Mouse (Mus musculus): ENCODE results near the gene Nudt10. TPM values are rescaled to one million over a fixed set of nuclear protein-coding genes. Genes with fewer than 3 reads are reported as not detected.
"Not testable (repeated sequence)": the region's sequence is repeated elsewhere in the genome, so short reads cannot be mapped to it uniquely, and the experiment has no call there.

Gene Nudt10
- 0.43 and 0.46 TPM in 2 replicates for polyA plus RNA-seq (2015; fragmentation: Nextera tagmentation; extraction: Ambion mirVana)

DNA sequence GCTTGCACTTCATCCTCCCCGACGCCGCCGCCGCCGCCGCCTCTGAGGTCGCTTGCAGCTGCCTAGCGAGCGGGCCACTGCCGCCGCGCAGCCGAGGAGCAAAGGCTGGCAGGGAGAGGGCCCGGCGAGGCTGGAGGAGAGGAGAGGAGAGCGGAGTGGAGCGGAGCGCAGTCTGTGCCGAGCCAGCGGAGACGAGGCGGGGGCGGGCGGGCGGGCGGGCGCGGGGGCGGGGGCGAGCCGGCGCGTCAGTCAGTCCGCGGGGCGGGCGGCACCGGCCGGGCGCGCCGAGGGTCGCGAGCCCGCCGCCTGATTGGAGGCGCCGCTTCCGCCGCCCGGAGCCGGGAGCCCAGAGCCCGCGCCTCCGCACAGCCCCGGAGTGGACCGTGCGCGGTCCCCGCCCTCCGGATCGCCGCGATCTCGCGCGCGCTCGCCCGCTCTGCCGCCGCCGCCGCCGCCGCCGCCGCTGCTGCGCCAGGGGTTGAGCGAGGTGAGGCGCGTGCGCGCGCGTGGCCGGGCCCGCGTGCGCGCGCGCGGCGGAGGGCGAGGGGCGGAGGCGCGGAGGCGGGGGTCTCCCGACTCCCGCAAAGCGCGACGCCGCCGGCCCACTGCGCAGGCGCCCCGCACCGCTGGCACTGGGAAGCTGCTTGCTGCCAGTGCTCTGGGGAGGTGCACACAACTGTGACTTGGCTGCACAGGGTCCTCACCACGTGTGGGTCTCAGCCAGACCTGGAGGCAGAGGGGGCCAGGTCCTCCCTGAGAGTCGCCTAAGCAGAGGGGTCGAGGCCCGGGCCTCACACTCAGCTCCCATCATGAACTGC lies at the start of gene Nudt10:
TSS of gene Nudt10 (minus strand) at position 193 of the 818 bp plus-strand sequence.
- not testable (repeated sequence) for DNase-seq; H3K36me3 ChIP-seq; H3K4me2 ChIP-seq; H3K4me1 ChIP-seq (replicated peaks); H3K27me3 ChIP-seq; H3K9ac ChIP-seq; H3K4me3 ChIP-seq (replicated peaks); H3K9me3 ChIP-seq (replicated peaks); H3K27ac ChIP-seq
- ATAC-seq (ENCODE audit: low read depth): peak; percentile 50
- WGBS (ENCODE audit: insufficient replicate concordance): no CpG with 5 or more reads among the region's 116 CpGs

DNA sequence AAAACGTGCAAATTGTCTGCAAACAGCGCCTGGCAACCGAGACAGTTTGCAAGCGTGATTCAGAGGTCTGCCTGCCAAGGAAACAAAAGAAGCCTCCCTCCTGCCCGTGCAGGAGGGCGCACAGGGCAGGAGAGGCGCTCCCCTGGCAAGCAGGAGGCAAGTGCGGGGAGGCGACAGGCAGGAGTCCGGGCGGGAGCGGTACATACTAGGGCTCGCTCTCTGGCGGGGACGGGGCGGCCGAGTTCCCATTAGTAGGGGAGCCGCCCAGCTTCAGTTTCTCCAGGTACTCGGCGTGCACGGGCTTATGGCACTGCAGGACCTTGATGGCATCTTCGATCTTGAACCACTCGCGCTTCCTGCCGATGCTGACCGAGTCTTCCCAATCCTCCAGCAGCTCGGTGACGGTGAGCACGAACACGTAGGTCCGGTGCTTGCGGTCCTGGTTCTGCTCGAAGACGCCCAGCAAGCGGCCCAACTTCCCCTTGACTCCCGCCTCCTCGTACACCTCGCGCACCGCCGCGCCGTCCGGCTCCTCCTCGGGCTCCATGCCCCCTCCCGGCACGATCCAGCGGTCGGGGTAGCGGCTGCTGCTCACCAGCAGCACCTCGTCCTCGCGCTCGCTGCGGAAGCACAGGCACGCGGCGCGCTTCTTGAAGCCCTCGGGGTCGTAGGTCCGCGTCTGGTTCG lies 536 bp downstream of the Nudt10 start:
- not testable (repeated sequence) for DNase-seq; H3K27ac ChIP-seq; H3K9me3 ChIP-seq (replicated peaks); H3K27me3 ChIP-seq; H3K4me3 ChIP-seq (replicated peaks); H3K9ac ChIP-seq; H3K4me1 ChIP-seq (replicated peaks); ATAC-seq (ENCODE audit: low read depth); H3K4me2 ChIP-seq; H3K36me3 ChIP-seq
- WGBS (ENCODE audit: insufficient replicate concordance): 20% methylated on average over 18 of the region's 64 CpGs

- Histone ChIP-seq H3K4me3 (replicated peaks) (no peak overlapping the region), H3K27ac (no peak overlapping the region), H3K36me3 (no peaks in the 10 kb centered on the region), H3K27me3 (no peaks in the 10 kb centered on the region), H3K4me2 (no peak overlapping the region), H3K9me3 (replicated peaks) (no peaks in the 10 kb centered on the region), H3K4me1 (replicated peaks) (no peaks in the 10 kb centered on the region), H3K9ac (no peak overlapping the region)
- no peak for ATAC-seq (ENCODE audit: low read depth)
- DNase-seq: no peak
- WGBS (ENCODE audit: insufficient replicate concordance): 14% methylated on average over 11 of the region's 12 CpGs
These were observed 1.1 kb downstream of the Nudt10 start for GRCm38 (mm10) chrX:6171718-6172117.

Other genes with a start within 250 kb of the Nudt10 start
- gene Nudt11, start 125.6 kb downstream of the Nudt10 start, polyA plus RNA-seq (2015; fragmentation: Nextera tagmentation; extraction: Ambion mirVana): 0.13 and 0.20 TPM in 2 replicates
- not detected in 2 replicates for gene AU022751, start 89.6 kb downstream of the Nudt10 start, polyA plus RNA-seq (2015; fragmentation: Nextera tagmentation; extraction: Ambion mirVana)
- gene Bmp15, start 147.7 kb upstream of the Nudt10 start, polyA plus RNA-seq (2015; fragmentation: Nextera tagmentation; extraction: Ambion mirVana): not detected in 2 replicates
- 0.25 and 0.41 TPM in 2 replicates for gene Shroom4, start 226.8 kb upstream of the Nudt10 start, polyA plus RNA-seq (2015; fragmentation: Nextera tagmentation; extraction: Ambion mirVana)